Mouse (Mus musculus) neural tube, embryonic 14.5 days (tissue): ENCODE data around the gene Txndc5. TPM values are rescaled to one million over a fixed set of nuclear protein-coding genes. Genes with fewer than 3 reads are reported as not detected.
A peak's percentile ranks its signal among the peaks of the same experiment; 100 is the strongest.

Experiments used
- ATAC-seq: fragments of 200-750 bp; cut with Nextera tagmentation; 2 replicates; pipeline ENCODE4 v1.8.0; 2017; ENCODE audit warnings: low read depth, mild to moderate bottlenecking, moderate TSS enrichment, moderate library complexity
- H3K27ac ChIP-seq: fragments of 300-500 bp; sonication (generic); 2 replicates; pipeline ENCODE4 v1.5.1; 2014; ENCODE audit warnings: low read depth, mild to moderate bottlenecking, control low read depth, low read length, moderate library complexity, mixed read lengths
- H3K27me3 ChIP-seq: fragments of 300-500 bp; sonication (generic); 2 replicates; pipeline ENCODE4 v1.6.1; 2014; ENCODE audit warnings: low read length; ENCODE audit not compliant: control insufficient read depth, insufficient read depth
- H3K36me3 ChIP-seq: fragments of 300-500 bp; sonication (generic); 2 replicates; pipeline ENCODE4 v1.6.1; 2014; ENCODE audit warnings: low read length, mixed read lengths; ENCODE audit not compliant: control insufficient read depth, insufficient read depth
- H3K4me1 ChIP-seq: fragments of 300-500 bp; sonication (generic); 2 replicates; pipeline ENCODE4 v1.6.1; 2014; ENCODE audit warnings: low read length; ENCODE audit not compliant: control insufficient read depth, insufficient read depth
- H3K4me2 ChIP-seq: fragments of 300-500 bp; sonication (generic); 2 replicates; pipeline ENCODE4 v1.6.1; 2014; ENCODE audit warnings: mild to moderate bottlenecking, low read depth, low read length, control low read depth
- H3K4me3 ChIP-seq: fragments of 300-500 bp; sonication (generic); 2 replicates; pipeline ENCODE4 v1.5.1; 2014; ENCODE audit warnings: low read depth, low read length, control low read depth, mixed read lengths
- H3K9ac ChIP-seq: fragments of 300-500 bp; sonication (generic); replicated peaks from 2 replicates; pipeline ENCODE4 v1.6.1; 2014; ENCODE audit warnings: low read depth, mild to moderate bottlenecking, control low read depth, low read length, mixed read lengths
- H3K9me3 ChIP-seq: fragments of 300-500 bp; sonication (generic); 2 replicates; pipeline ENCODE4 v1.6.1; 2016; ENCODE audit warnings: low read length; ENCODE audit not compliant: control insufficient read depth
- WGBS: fragments of 180-500 bp; shearing (Covaris S2); extraction: QIAGEN DNeasy Blood & Tissue Kit; methylation state at CpG from one replicate; pipeline ENCODE4 v1.1.7; 2014; 5-methylcytosine and 5-hydroxymethylcytosine counted together
- polyA plus RNA-seq: library from polyadenylated mRNA; unstranded; fragments of >200 nt; fragmentation: Nextera tagmentation; extraction: Ambion mirVana; gene quantifications from 2 replicates; pipeline ENCODE4 v1.2.1, GENCODE M21; 2014

Txndc5 gene
- polyA plus RNA-seq, 1 experiment from 2014 or later: 63.9 TPM

- H3K9me3 ChIP-seq: no peaks in the 10 kb centered on the region
- H3K27me3 ChIP-seq: no peaks in the 10 kb centered on the region
- 95% methylated on average over 6 of the region's 6 CpGs for WGBS
- no peaks in the 10 kb centered on the region for H3K36me3 ChIP-seq
- H3K4me1 ChIP-seq: peaks cover 13% of the 10 kb centered on the region
- H3K9ac ChIP-seq: no peak overlapping the region
- ATAC-seq: no peak
- no peak overlapping the region for H3K4me3 ChIP-seq
- H3K27ac ChIP-seq: no peak overlapping the region
- no peak overlapping the region for H3K4me2 ChIP-seq
These were observed 952 bp upstream of the Txndc5 start for GRCm38 (mm10) chr13:38529576-38529975.

- H3K4me1 ChIP-seq: peaks cover 13% of the 10 kb centered on the region
- peak overlapping the region; percentile 90 for H3K9ac ChIP-seq
- peak overlapping the region; percentile 83 for H3K4me3 ChIP-seq
- under 1% methylated on average over 70 of the region's 87 CpGs for WGBS
- 0 out of 2 replicates have a peak, but pooled peaks cover under 1% of the 10 kb centered on the region for H3K36me3 ChIP-seq
- peak; percentile 94 for ATAC-seq
- H3K9me3 ChIP-seq: no peaks in the 10 kb centered on the region
- H3K27ac ChIP-seq: peak overlapping the region; percentile 80
- no peaks in the 10 kb centered on the region for H3K27me3 ChIP-seq
- H3K4me2 ChIP-seq: peak overlapping the region; percentile 84
These were observed 600 bp downstream of the Txndc5 start for GRCm38 (mm10) chr13:38527797-38528650.

DNA sequence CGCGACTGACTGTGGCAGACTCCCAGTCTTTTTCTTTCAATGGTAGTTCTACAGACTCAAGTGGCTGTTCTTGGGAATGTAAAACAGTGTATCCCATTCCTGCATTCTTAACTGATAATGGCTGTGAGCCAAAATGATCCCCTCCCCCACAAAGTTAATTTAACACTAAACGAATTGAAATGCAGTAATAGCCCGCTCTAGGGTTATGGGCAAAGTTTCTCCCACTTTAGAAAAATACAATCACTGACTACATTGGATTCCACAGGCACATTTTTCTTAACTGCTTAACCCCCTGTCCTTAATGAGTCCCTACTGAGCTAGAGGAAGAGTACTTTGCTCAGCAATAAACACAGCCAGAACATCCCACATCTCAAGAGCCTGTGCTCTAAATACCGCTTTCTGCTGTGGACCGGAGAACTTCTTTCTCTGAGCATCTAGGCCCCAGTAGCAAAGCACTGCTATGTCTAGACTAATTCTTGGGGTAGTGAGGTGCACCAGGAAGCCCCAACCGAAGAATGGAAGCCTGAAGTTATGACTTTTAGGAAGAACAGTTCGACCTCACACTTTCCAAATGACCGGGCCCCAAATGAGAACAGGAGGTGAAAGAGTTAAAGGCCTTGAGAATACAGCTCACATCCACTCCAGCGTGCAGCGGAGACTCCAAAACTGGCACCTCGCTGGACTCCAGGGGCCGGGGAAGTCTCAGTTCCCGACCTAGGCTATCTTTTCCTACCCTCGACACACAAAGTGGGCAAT, 1.4 kb downstream of the Txndc5 start:
- Histone ChIP-seq H3K27ac (peak overlapping the region; percentile 80), H3K36me3 (peaks cover 5% of the 10 kb centered on the region; the same call in 1 of the 2 replicates), H3K9ac (peak overlapping the region; percentile 90), H3K9me3 (no peaks in the 10 kb centered on the region), H3K4me3 (peak overlapping the region; percentile 83), H3K4me1 (peaks cover 13% of the 10 kb centered on the region), H3K4me2 (peak overlapping the region; percentile 84), H3K27me3 (no peaks in the 10 kb centered on the region)
- 6% methylated on average over 15 of the region's 15 CpGs for WGBS
- ATAC-seq: peak; percentile 18; the same call in 1 of the 2 replicates

DNA sequence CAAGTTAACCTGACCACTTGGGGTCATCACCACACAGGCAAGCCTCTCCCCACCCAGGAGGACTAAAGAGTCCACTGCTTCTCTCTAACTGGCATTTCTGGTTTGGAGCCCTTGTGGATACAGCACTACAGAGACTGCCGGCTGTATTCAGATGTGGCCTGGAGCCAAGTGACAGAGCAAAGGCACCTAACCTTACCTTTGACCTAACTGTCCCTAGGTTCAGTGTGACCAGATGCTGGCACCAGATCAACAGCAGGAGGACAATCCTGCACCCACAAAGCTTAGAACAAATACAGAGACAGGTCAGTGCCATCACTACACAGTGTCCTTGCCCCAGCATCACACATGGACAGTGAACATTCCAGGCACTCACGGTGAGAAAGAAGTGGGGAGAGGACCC, 2.5 kb downstream of the Txndc5 start:
- no peak overlapping the region for H3K27ac ChIP-seq
- H3K9ac ChIP-seq: no peak overlapping the region
- no peaks in the 10 kb centered on the region for H3K27me3 ChIP-seq
- no peak overlapping the region for H3K4me3 ChIP-seq
- H3K9me3 ChIP-seq: no peaks in the 10 kb centered on the region
- peaks cover 5% of the 10 kb centered on the region; the same call in 1 of the 2 replicates for H3K36me3 ChIP-seq
- H3K4me2 ChIP-seq: 0 out of 2 replicates have a peak overlapping the region, but pooled peaks have one; percentile 84
- no peak for ATAC-seq
- WGBS: 81% methylated on average over 2 of the region's 2 CpGs
- peaks cover 13% of the 10 kb centered on the region for H3K4me1 ChIP-seq

GRCm38 (mm10) chr13:38525261-38525660, 3.4 kb downstream of the Txndc5 start:
- Histone ChIP-seq H3K9ac (no peak overlapping the region), H3K4me1 (peaks cover 13% of the 10 kb centered on the region), H3K9me3 (no peaks in the 10 kb centered on the region), H3K36me3 (peaks cover 8% of the 10 kb centered on the region; the same call in 1 of the 2 replicates), H3K27ac (no peak overlapping the region), H3K4me3 (no peak overlapping the region), H3K4me2 (no peak overlapping the region), H3K27me3 (no peaks in the 10 kb centered on the region)
- 68% methylated on average over 3 of the region's 3 CpGs for WGBS
- no peak for ATAC-seq

GRCm38 (mm10) chr13:38523231-38523630, 5.4 kb downstream of the Txndc5 start:
- WGBS: 95% methylated on average over 11 of the region's 11 CpGs
- ATAC-seq: no peak
- peaks cover 20% of the 10 kb centered on the region for H3K36me3 ChIP-seq

GRCm38 (mm10) chr13:38522056-38522654, 6.5 kb downstream of the Txndc5 start:
- Histone ChIP-seq H3K4me2 (no peak overlapping the region), H3K4me3 (no peak overlapping the region), H3K27me3 (no peaks in the 10 kb centered on the region), H3K27ac (no peak overlapping the region), H3K9me3 (no peaks in the 10 kb centered on the region), H3K4me1 (peaks cover 9% of the 10 kb centered on the region), H3K36me3 (peaks cover 26% of the 10 kb centered on the region), H3K9ac (no peak overlapping the region)
- 84% methylated on average over 4 of the region's 4 CpGs for WGBS
- ATAC-seq: no peak

More at GRCm38 (mm10) chr13:38523231-38523630, 5.4 kb downstream of the Txndc5 start:
- H3K27me3 ChIP-seq: no peaks in the 10 kb centered on the region
- H3K9me3 ChIP-seq: no peaks in the 10 kb centered on the region
- H3K27ac ChIP-seq: no peak overlapping the region
- no peak overlapping the region for H3K4me3 ChIP-seq
- peaks cover 13% of the 10 kb centered on the region for H3K4me1 ChIP-seq
- no peak overlapping the region for H3K9ac ChIP-seq
- no peak overlapping the region for H3K4me2 ChIP-seq

GRCm38 (mm10) chr13:38520299-38520698, 8.3 kb downstream of the Txndc5 start:
- WGBS: 96% methylated on average over 11 of the region's 11 CpGs
- Histone ChIP-seq H3K27ac (no peak overlapping the region), H3K4me3 (no peak overlapping the region), H3K4me1 (no peaks in the 10 kb centered on the region; the same call in 1 of the 2 replicates), H3K9ac (no peak overlapping the region), H3K36me3 (peaks cover 26% of the 10 kb centered on the region), H3K4me2 (no peak overlapping the region), H3K27me3 (no peaks in the 10 kb centered on the region), H3K9me3 (no peaks in the 10 kb centered on the region)
- ATAC-seq: no peak
